Mouse (Mus musculus) hindbrain, postnatal 0 days (tissue): ENCODE measurements at regions not wholly inside any gene's neighbourhood (a gene's known extent, or its start where the extent isn't known, plus 50 kb on each side); places are given as distances from the start of the nearest gene placed in this dataset.
A peak's percentile ranks its signal among the peaks of the same experiment; 100 is the strongest.

Source experiments
- ATAC-seq: fragments of 200-750 bp; cut with Nextera tagmentation; 2 replicates; pipeline ENCODE4 v1.8.0; 2017; ENCODE audit warnings: mild to moderate bottlenecking, moderate TSS enrichment, moderate library complexity
- DNase-seq: peaks from one replicate; pipeline ENCODE4 v3.0.0-alpha.2; 2015; ENCODE audit warnings: low spot score
- H3K27ac ChIP-seq: fragments of 300-500 bp; sonication (generic); 2 replicates; pipeline ENCODE4 v1.5.1; 2014; ENCODE audit warnings: mild to moderate bottlenecking
- H3K27me3 ChIP-seq: fragments of 300-500 bp; sonication (generic); 2 replicates; pipeline ENCODE4 v1.6.1; 2014; ENCODE audit warnings: low read length, mixed read lengths; ENCODE audit not compliant: insufficient read depth
- H3K36me3 ChIP-seq: fragments of 300-500 bp; sonication (generic); 2 replicates; pipeline ENCODE4 v1.6.1; 2014; ENCODE audit warnings: low read length, mixed read lengths; ENCODE audit not compliant: insufficient read depth
- H3K4me1 ChIP-seq: fragments of 300-500 bp; sonication (generic); 2 replicates; pipeline ENCODE4 v1.6.1; 2014; ENCODE audit warnings: antibody characterized with exemption, low read length, mixed read lengths; ENCODE audit not compliant: insufficient read depth
- H3K4me2 ChIP-seq: fragments of 300-500 bp; sonication (generic); 2 replicates; pipeline ENCODE4 v1.6.1; 2014; ENCODE audit warnings: low read depth, mild to moderate bottlenecking, low read length, moderate library complexity, mixed read lengths
- H3K4me3 ChIP-seq: fragments of 300-500 bp; sonication (generic); 2 replicates; pipeline ENCODE4 v1.5.1; 2014; ENCODE audit warnings: low read length
- H3K9ac ChIP-seq: fragments of 300-500 bp; sonication (generic); replicated peaks from 2 replicates; pipeline ENCODE4 v1.6.1; 2014; ENCODE audit warnings: mild to moderate bottlenecking, low read length, moderate library complexity, mixed read lengths
- H3K9me3 ChIP-seq: fragments of 300-500 bp; sonication (generic); 2 replicates; pipeline ENCODE4 v1.6.1; 2016; ENCODE audit warnings: low read length, mixed read lengths
- CTCF ChIP-seq: IDR thresholded peaks from 2 replicates; pipeline ENCODE4 v1.5.1; 2016; ENCODE audit warnings: antibody characterized with exemption, control low read depth, low read depth
- WGBS: fragments of 180-500 bp; shearing (Covaris S2); extraction: QIAGEN DNeasy Blood & Tissue Kit; methylation state at CpG from one replicate; pipeline ENCODE4 v1.1.7; 2014; 5-methylcytosine and 5-hydroxymethylcytosine counted together

GRCm38 (mm10) chr2:178555692-178556340 lies 125.5 kb downstream of the Cdh26 start:
- DNase-seq, result no peak
- Histone ChIP-seq H3K4me3 (no peak overlapping the region), H3K36me3 (no peaks in the 10 kb centered on the region), H3K27me3 (no peaks in the 10 kb centered on the region), H3K4me1 (no peaks in the 10 kb centered on the region), H3K27ac (no peak overlapping the region), H3K4me2 (no peak overlapping the region), H3K9ac (no peak overlapping the region), H3K9me3 (no peaks in the 10 kb centered on the region)
- TF ChIP-seq CTCF, result no peak
- no peak for ATAC-seq
- 56% methylated on average over 3 of the region's 3 CpGs for WGBS

- Histone ChIP-seq H3K27ac (no peak overlapping the region), H3K27me3 (no peaks in the 10 kb centered on the region), H3K9me3 (no peaks in the 10 kb centered on the region), H3K4me3 (no peak overlapping the region), H3K4me1 (no peaks in the 10 kb centered on the region), H3K4me2 (no peak overlapping the region), H3K9ac (no peak overlapping the region), H3K36me3 (no peaks in the 10 kb centered on the region)
- no peak for TF ChIP-seq CTCF
- DNase-seq (peak; percentile 21), ATAC-seq (no peak)
- 51% methylated on average over 9 of the region's 9 CpGs for WGBS
Observed at GRCm38 (mm10) chr2:178557934-178558333, 127.6 kb downstream of the Cdh26 start.

- ATAC-seq (no peak), DNase-seq (no peak)
- WGBS, result 92% methylated on average over 7 of the region's 7 CpGs
- Histone ChIP-seq H3K27me3 (no peaks in the 10 kb centered on the region), H3K36me3 (no peaks in the 10 kb centered on the region), H3K9me3 (no peaks in the 10 kb centered on the region), H3K9ac (no peak overlapping the region), H3K27ac (no peak overlapping the region), H3K4me2 (no peak overlapping the region), H3K4me3 (no peak overlapping the region), H3K4me1 (no peaks in the 10 kb centered on the region)
- no peak for TF ChIP-seq CTCF
Observed at GRCm38 (mm10) chr2:178563287-178563686, 133.0 kb downstream of the Cdh26 start.

GRCm38 (mm10) chr2:178565368-178565818 lies 135.1 kb downstream of the Cdh26 start:
- H3K4me2 ChIP-seq, result no peak overlapping the region
- H3K27me3 ChIP-seq, result no peaks in the 10 kb centered on the region
- no peaks in the 10 kb centered on the region for H3K36me3 ChIP-seq
- TF ChIP-seq CTCF, result no peak
- no peak for DNase-seq
- no peak overlapping the region for H3K9ac ChIP-seq
- no peak overlapping the region for H3K27ac ChIP-seq
- H3K9me3 ChIP-seq, result no peaks in the 10 kb centered on the region
- no peak for ATAC-seq
- WGBS, result 55% methylated on average over 8 of the region's 8 CpGs
- no peak overlapping the region for H3K4me3 ChIP-seq
- no peaks in the 10 kb centered on the region for H3K4me1 ChIP-seq

GRCm38 (mm10) chr2:178567493-178567892 lies 137.2 kb downstream of the Cdh26 start:
- no peak overlapping the region for H3K9ac ChIP-seq
- DNase-seq (no peak), ATAC-seq (no peak)
- TF ChIP-seq CTCF, result no peak
- 80% methylated on average over 7 of the region's 7 CpGs for WGBS
- H3K36me3 ChIP-seq, result no peaks in the 10 kb centered on the region
- H3K4me2 ChIP-seq, result no peak overlapping the region
- H3K27me3 ChIP-seq, result no peaks in the 10 kb centered on the region
- no peak overlapping the region for H3K27ac ChIP-seq
- no peak overlapping the region for H3K4me3 ChIP-seq
- no peaks in the 10 kb centered on the region for H3K9me3 ChIP-seq
- H3K4me1 ChIP-seq, result no peaks in the 10 kb centered on the region

- ATAC-seq (no peak), DNase-seq (no peak)
- Histone ChIP-seq H3K4me2 (no peak overlapping the region), H3K4me3 (no peak overlapping the region), H3K27ac (no peak overlapping the region), H3K36me3 (no peaks in the 10 kb centered on the region), H3K9ac (no peak overlapping the region), H3K4me1 (0 out of 2 replicates have a peak, but pooled peaks cover 7% of the 10 kb centered on the region), H3K27me3 (no peaks in the 10 kb centered on the region), H3K9me3 (no peaks in the 10 kb centered on the region)
- no peak for TF ChIP-seq CTCF
- 75% methylated on average over 5 of the region's 5 CpGs for WGBS
Observed at GRCm38 (mm10) chr2:178572301-178572700, 142.0 kb downstream of the Cdh26 start.

GRCm38 (mm10) chr2:178574859-178575258 lies 144.5 kb downstream of the Cdh26 start:
- no peak overlapping the region for H3K4me3 ChIP-seq
- H3K27ac ChIP-seq, result no peak overlapping the region
- H3K9ac ChIP-seq, result no peak overlapping the region
- 42% methylated on average over 4 of the region's 4 CpGs for WGBS
- DNase-seq (peak; percentile 86), ATAC-seq (no peak)
- no peaks in the 10 kb centered on the region for H3K27me3 ChIP-seq
- TF ChIP-seq CTCF, result peak; percentile 72
- no peak overlapping the region for H3K4me2 ChIP-seq
- H3K36me3 ChIP-seq, result no peaks in the 10 kb centered on the region
- H3K4me1 ChIP-seq, result 0 out of 2 replicates have a peak, but pooled peaks cover 7% of the 10 kb centered on the region
- H3K9me3 ChIP-seq, result no peaks in the 10 kb centered on the region
